Mouse (Mus musculus): ENCODE measurements around the gene Uvrag. TPM values are rescaled to one million over a fixed set of nuclear protein-coding genes. Genes with fewer than 3 reads are reported as not detected.

Gene Uvrag
- polyA plus RNA-seq, 1 experiment from 2014 or later, result 15.0 TPM

GRCm38 (mm10) chr7:99175666-99176065 lies 34.7 kb upstream of the Uvrag start:
- Histone ChIP-seq H3K27ac (no peak overlapping the region), H3K36me3 (no peaks in the 10 kb centered on the region), H3K4me2 (replicated peaks) (no peak overlapping the region), H3K9me3 (no peaks in the 10 kb centered on the region), H3K27me3 (replicated peaks) (0 out of 2 replicates have a peak, but pooled peaks cover 2% of the 10 kb centered on the region), H3K9ac (no peak overlapping the region), H3K4me3 (no peak overlapping the region), H3K4me1 (no peaks in the 10 kb centered on the region)
- no peak for ATAC-seq (ENCODE audit: low FRiP score, low read depth)
- 89% methylated on average over 9 of the region's 9 CpGs for WGBS

GRCm38 (mm10) chr7:99175118-99175517 lies 34.2 kb upstream of the Uvrag start:
- no peaks in the 10 kb centered on the region for H3K36me3 ChIP-seq

GRCm38 (mm10) chr7:99174006-99174405 lies 33.1 kb upstream of the Uvrag start:
- 87% methylated on average over 4 of the region's 4 CpGs for WGBS
- H3K27me3 ChIP-seq (replicated peaks), result no peaks in the 10 kb centered on the region
- H3K27ac ChIP-seq, result no peak overlapping the region
- ATAC-seq (ENCODE audit: low FRiP score, low read depth), result no peak
- H3K9me3 ChIP-seq, result no peaks in the 10 kb centered on the region
- no peak overlapping the region for H3K4me2 ChIP-seq (replicated peaks)
- no peaks in the 10 kb centered on the region for H3K36me3 ChIP-seq
- no peak overlapping the region for H3K4me3 ChIP-seq
- no peaks in the 10 kb centered on the region for H3K4me1 ChIP-seq
- no peak overlapping the region for H3K9ac ChIP-seq

More at GRCm38 (mm10) chr7:99175118-99175517, 34.2 kb upstream of the Uvrag start:
- H3K27me3 ChIP-seq (replicated peaks), result no peaks in the 10 kb centered on the region
- no peak for ATAC-seq (ENCODE audit: low FRiP score, low read depth)
- no peak overlapping the region for H3K4me2 ChIP-seq (replicated peaks)
- no peaks in the 10 kb centered on the region for H3K9me3 ChIP-seq
- no peak overlapping the region for H3K4me3 ChIP-seq
- no peak overlapping the region for H3K9ac ChIP-seq
- no peaks in the 10 kb centered on the region for H3K4me1 ChIP-seq
- WGBS, result 82% methylated on average over 11 of the region's 11 CpGs
- H3K27ac ChIP-seq, result no peak overlapping the region

GRCm38 (mm10) chr7:99172898-99173297 lies 32.0 kb upstream of the Uvrag start:
- H3K4me1 ChIP-seq, result no peaks in the 10 kb centered on the region
- no peak for ATAC-seq (ENCODE audit: low FRiP score, low read depth)
- 90% methylated on average over 6 of the region's 6 CpGs for WGBS

GRCm38 (mm10) chr7:99171730-99172463 lies 31.0 kb upstream of the Uvrag start:
- ATAC-seq (ENCODE audit: low FRiP score, low read depth), result no peak
- H3K9ac ChIP-seq, result no peak overlapping the region
- H3K4me1 ChIP-seq, result no peaks in the 10 kb centered on the region
- H3K36me3 ChIP-seq, result no peaks in the 10 kb centered on the region
- H3K27ac ChIP-seq, result no peak overlapping the region
- no peaks in the 10 kb centered on the region for H3K9me3 ChIP-seq
- H3K27me3 ChIP-seq (replicated peaks), result no peaks in the 10 kb centered on the region
- H3K4me3 ChIP-seq, result no peak overlapping the region
- H3K4me2 ChIP-seq (replicated peaks), result no peak overlapping the region
- 76% methylated on average over 10 of the region's 10 CpGs for WGBS

More at GRCm38 (mm10) chr7:99172898-99173297, 32.0 kb upstream of the Uvrag start:
- H3K9ac ChIP-seq, result no peak overlapping the region
- H3K4me3 ChIP-seq, result no peak overlapping the region
- H3K4me2 ChIP-seq (replicated peaks), result no peak overlapping the region
- no peaks in the 10 kb centered on the region for H3K9me3 ChIP-seq
- H3K27ac ChIP-seq, result no peak overlapping the region
- H3K36me3 ChIP-seq, result no peaks in the 10 kb centered on the region
- H3K27me3 ChIP-seq (replicated peaks), result no peaks in the 10 kb centered on the region

- Histone ChIP-seq H3K9me3 (no peaks in the 10 kb centered on the region), H3K27ac (no peak overlapping the region), H3K27me3 (replicated peaks) (no peaks in the 10 kb centered on the region), H3K36me3 (no peaks in the 10 kb centered on the region), H3K9ac (no peak overlapping the region), H3K4me1 (no peaks in the 10 kb centered on the region), H3K4me2 (replicated peaks) (no peak overlapping the region), H3K4me3 (no peak overlapping the region)
- no peak for ATAC-seq (ENCODE audit: low FRiP score, low read depth)
- WGBS, result 93% methylated on average over 6 of the region's 6 CpGs
These were observed 29.6 kb upstream of the Uvrag start for GRCm38 (mm10) chr7:99170519-99170918.

- no peak overlapping the region for H3K4me2 ChIP-seq (replicated peaks)
- WGBS, result 77% methylated on average over 9 of the region's 9 CpGs
- no peak for ATAC-seq (ENCODE audit: low FRiP score, low read depth)
These were observed 28.9 kb upstream of the Uvrag start for GRCm38 (mm10) chr7:99169717-99170403.

GRCm38 (mm10) chr7:99168756-99169155 lies 27.8 kb upstream of the Uvrag start:
- Histone ChIP-seq H3K9ac (no peak overlapping the region), H3K9me3 (no peaks in the 10 kb centered on the region), H3K4me1 (no peaks in the 10 kb centered on the region), H3K4me3 (no peak overlapping the region), H3K27me3 (replicated peaks) (no peaks in the 10 kb centered on the region), H3K27ac (no peak overlapping the region), H3K4me2 (replicated peaks) (no peak overlapping the region), H3K36me3 (no peaks in the 10 kb centered on the region)
- 85% methylated on average over 6 of the region's 6 CpGs for WGBS
- no peak for ATAC-seq (ENCODE audit: low FRiP score, low read depth)

More at GRCm38 (mm10) chr7:99169717-99170403, 28.9 kb upstream of the Uvrag start:
- no peak overlapping the region for H3K4me3 ChIP-seq
- H3K4me1 ChIP-seq, result no peaks in the 10 kb centered on the region
- no peak overlapping the region for H3K9ac ChIP-seq
- no peaks in the 10 kb centered on the region for H3K27me3 ChIP-seq (replicated peaks)
- no peaks in the 10 kb centered on the region for H3K36me3 ChIP-seq
- H3K9me3 ChIP-seq, result no peaks in the 10 kb centered on the region
- H3K27ac ChIP-seq, result no peak overlapping the region

GRCm38 (mm10) chr7:99167939-99168338 lies 27.0 kb upstream of the Uvrag start:
- WGBS, result 60% methylated on average over 5 of the region's 5 CpGs
- Histone ChIP-seq H3K4me1 (no peaks in the 10 kb centered on the region), H3K4me2 (replicated peaks) (no peak overlapping the region), H3K27me3 (replicated peaks) (no peaks in the 10 kb centered on the region), H3K9me3 (no peaks in the 10 kb centered on the region), H3K36me3 (no peaks in the 10 kb centered on the region), H3K9ac (no peak overlapping the region), H3K4me3 (no peak overlapping the region), H3K27ac (no peak overlapping the region)
- ATAC-seq (ENCODE audit: low FRiP score, low read depth), result no peak

- Histone ChIP-seq H3K4me3 (no peak overlapping the region), H3K9me3 (no peaks in the 10 kb centered on the region), H3K4me1 (no peaks in the 10 kb centered on the region; the same call in 1 of the 2 replicates), H3K9ac (no peak overlapping the region), H3K36me3 (no peaks in the 10 kb centered on the region), H3K27ac (no peak overlapping the region), H3K27me3 (replicated peaks) (no peaks in the 10 kb centered on the region), H3K4me2 (replicated peaks) (no peak overlapping the region)
- 88% methylated on average over 8 of the region's 8 CpGs for WGBS
- no peak for ATAC-seq (ENCODE audit: low FRiP score, low read depth)
These were observed 25.2 kb upstream of the Uvrag start for GRCm38 (mm10) chr7:99166159-99166558.

- Histone ChIP-seq H3K9me3 (no peaks in the 10 kb centered on the region), H3K27me3 (replicated peaks) (no peaks in the 10 kb centered on the region), H3K4me1 (no peaks in the 10 kb centered on the region; the same call in 1 of the 2 replicates), H3K4me3 (no peak overlapping the region), H3K36me3 (no peaks in the 10 kb centered on the region), H3K27ac (no peak overlapping the region), H3K9ac (no peak overlapping the region), H3K4me2 (replicated peaks) (no peak overlapping the region)
- 83% methylated on average over 7 of the region's 7 CpGs for WGBS
- no peak for ATAC-seq (ENCODE audit: low FRiP score, low read depth)
These were observed 24.0 kb upstream of the Uvrag start for GRCm38 (mm10) chr7:99164873-99165410.

- H3K36me3 ChIP-seq, result no peaks in the 10 kb centered on the region
- H3K9ac ChIP-seq, result no peak overlapping the region
- no peaks in the 10 kb centered on the region; the same call in 1 of the 2 replicates for H3K4me1 ChIP-seq
- no peak for ATAC-seq (ENCODE audit: low FRiP score, low read depth)
- no peaks in the 10 kb centered on the region for H3K27me3 ChIP-seq (replicated peaks)
- no peak overlapping the region for H3K4me2 ChIP-seq (replicated peaks)
- WGBS, result 88% methylated on average over 7 of the region's 7 CpGs
- no peak overlapping the region for H3K4me3 ChIP-seq
- H3K27ac ChIP-seq, result no peak overlapping the region
- H3K9me3 ChIP-seq, result no peaks in the 10 kb centered on the region
These were observed 21.5 kb upstream of the Uvrag start for GRCm38 (mm10) chr7:99162462-99162861.

Measured in neural tube, embryonic 12.5 days (tissue).